Mouse (Mus musculus) right cerebral cortex, adult 18-20 months (tissue): ENCODE measurements around the gene Colgalt2.
A peak's percentile ranks its signal among the peaks of the same experiment; 100 is the strongest.

Experiments
- DNase-seq: peaks from one replicate; pipeline ENCODE4 v3.0.0; 2022; ENCODE audit warnings: mixed read lengths

Colgalt2 gene

GRCm38 (mm10) chr1:152496831-152497230, 97.2 kb downstream of the Colgalt2 start:
- no peak for DNase-seq

- DNase-seq = no peak
These were observed 98.0 kb downstream of the Colgalt2 start for GRCm38 (mm10) chr1:152497581-152497980.

- DNase-seq = no peak
These were observed 100.2 kb downstream of the Colgalt2 start for GRCm38 (mm10) chr1:152499802-152500201.

DNA sequence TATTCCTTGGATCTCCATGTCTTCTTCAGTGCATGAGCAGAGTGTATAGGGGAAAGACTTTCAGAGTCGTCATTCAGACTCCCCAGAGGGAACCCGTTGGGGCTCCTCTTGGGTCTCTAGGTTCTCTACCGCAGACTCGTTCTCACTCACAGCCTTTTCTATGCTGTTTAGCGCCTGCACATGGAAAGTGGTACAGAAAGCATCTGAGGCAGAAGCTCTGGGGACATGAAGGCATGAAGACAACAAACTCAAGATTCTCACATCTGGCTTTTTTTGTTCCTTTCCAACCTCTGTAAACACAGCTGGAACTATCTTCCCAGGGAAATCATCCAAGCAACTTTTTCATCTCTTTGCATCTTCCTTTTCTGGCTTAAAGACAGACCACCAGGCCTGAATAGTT, 106.5 kb downstream of the Colgalt2 start:
- no peak for DNase-seq

GRCm38 (mm10) chr1:152506726-152507125, 107.1 kb downstream of the Colgalt2 start:
- DNase-seq = no peak

- no peak for DNase-seq
These were observed 109.0 kb downstream of the Colgalt2 start for GRCm38 (mm10) chr1:152508481-152509220.

DNA sequence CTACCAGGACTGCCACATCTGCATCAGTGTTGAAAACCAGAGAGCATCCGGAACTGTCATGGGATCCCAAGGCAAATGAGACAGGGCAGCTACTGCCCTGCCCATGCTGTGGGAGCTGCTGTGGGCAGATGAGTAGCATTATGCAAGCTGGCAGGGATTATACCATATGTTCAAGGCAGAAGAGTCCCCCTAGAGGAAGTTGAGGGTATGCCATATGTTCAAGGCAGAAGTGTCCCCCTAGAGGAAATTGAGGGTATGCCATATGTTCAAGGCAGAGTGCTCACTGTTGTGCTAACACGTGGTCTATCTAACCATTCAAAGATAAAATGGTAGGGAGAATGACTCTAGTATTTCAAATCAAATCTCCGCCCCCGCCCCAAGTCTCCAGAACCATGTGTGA, 111.6 kb downstream of the Colgalt2 start:
- no peak for DNase-seq

- no peak for DNase-seq
These were observed 114.6 kb downstream of the Colgalt2 start for GRCm38 (mm10) chr1:152514256-152514655.

DNA sequence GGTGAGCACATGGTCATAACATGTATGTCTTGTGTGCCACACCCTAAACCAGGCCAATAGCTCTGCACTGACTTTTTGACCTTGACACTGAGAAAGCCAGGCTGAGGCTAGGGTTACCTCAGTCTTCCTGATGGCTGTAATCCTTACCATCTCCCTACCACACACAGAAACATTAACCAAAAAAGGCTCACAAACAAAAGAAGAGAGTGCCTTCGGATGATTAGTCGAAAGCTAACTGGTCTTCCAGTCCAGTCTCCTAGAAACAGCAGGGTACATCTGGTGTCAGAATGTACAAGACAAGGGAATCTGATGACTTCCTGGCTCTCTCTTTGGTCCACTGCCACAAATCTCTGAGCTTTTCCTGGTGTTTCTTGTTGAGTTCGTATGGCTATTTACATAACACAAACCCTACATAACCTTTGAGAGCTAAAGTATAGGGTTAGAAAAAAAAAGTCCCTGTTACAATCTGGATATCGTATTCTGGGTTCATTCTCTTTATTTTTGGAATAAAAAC, 117.5 kb downstream of the Colgalt2 start:
- no peak for DNase-seq

GRCm38 (mm10) chr1:152518971-152519370, 119.3 kb downstream of the Colgalt2 start:
- DNase-seq = no peak

GRCm38 (mm10) chr1:152520798-152521575, 121.4 kb downstream of the Colgalt2 start:
- peak; percentile 39 for DNase-seq

DNA sequence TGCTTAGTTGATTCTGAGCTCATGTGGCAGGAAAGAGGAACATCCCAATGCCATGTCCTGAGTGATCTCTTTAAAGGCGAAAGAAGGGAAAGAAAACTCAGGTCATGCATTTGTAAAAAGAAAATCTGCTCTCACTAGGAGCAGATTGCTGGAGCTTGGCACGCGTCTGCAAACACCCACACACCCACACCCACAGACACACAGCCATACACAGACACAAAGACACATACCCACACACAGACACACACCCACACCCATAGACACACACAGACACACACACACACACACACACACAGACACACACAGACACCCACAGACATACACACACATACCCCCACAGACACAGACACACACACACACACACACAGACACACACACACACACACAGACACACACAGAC, 122.6 kb downstream of the Colgalt2 start:
- DNase-seq = peak; percentile 77

- DNase-seq = no peak
These were observed 123.7 kb downstream of the Colgalt2 start for GRCm38 (mm10) chr1:152523292-152523691.

- peak; percentile 90 for DNase-seq
These were observed 124.7 kb downstream of the Colgalt2 start for GRCm38 (mm10) chr1:152524098-152524892.

DNA sequence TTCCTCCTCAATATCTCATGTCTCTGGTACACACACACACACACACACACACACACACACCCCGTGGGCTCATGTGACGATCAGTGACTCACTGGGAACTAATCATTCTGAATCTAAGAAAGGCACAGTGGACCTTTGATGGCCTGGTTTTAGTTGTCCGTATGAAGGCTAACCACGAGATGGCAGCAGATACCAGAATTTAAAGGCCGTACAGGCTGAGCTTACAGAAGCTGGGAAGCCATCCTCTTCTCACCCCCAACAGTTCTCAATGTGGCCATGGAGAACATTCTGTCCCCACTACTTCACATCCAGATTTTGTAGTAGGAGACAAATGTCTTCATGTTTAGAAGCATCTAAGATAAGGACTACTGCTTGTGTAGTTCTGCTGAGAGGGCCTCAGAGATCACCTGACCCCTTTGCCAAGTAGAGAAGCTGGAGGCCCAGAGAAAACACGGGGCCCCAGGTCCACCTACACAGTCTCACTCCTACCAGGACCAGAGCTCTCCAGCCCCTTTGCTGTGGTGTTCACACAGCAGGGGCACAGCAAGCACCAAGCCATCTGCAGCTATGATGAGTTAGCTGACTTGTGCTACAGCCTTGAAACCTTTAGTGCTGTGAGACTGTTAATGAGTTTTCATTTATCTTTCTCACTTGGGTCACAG, 125.5 kb downstream of the Colgalt2 start:
- peak; percentile 81 for DNase-seq

- no peak for DNase-seq
These were observed 126.5 kb downstream of the Colgalt2 start for GRCm38 (mm10) chr1:152526154-152526553.

DNA sequence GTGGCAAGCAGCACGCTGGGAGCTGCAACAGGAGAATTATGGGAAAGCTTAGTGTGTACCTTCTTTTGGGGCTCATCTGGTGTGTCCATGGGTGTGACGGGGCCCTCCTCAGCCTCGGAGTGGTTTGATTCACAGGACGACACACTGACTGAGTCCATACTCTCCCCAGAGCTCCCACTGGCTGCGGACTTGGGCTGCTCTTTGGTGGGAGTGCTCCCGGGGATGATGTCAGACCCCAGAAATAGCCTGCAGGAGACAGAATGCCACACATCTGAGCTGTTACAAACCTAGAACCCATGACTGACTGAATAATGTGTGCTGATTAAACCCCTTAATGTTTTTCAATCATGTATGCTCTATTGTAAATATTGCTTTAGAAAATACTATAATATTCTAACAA, 128.6 kb downstream of the Colgalt2 start:
- DNase-seq = no peak

DNA sequence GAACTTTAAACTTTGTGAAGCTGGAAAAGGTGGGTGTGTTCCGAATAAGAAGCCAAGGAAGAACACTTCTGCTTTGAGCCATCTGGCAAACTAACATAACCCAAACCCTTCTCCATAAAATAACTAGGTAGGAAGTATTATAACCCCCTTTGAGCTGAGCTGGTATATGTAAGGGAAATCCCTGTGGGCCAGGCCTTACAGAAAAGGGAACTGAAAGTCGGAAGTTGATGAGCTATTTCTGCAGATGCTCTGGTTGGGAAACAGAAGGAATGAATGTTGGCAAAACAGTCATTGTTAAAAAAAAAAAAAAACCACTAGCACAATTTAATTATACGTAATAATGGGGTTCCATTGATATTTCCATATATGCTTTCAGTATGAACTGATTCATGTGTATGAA, 129.1 kb downstream of the Colgalt2 start:
- DNase-seq = no peak

- DNase-seq = no peak
These were observed 131.9 kb downstream of the Colgalt2 start for GRCm38 (mm10) chr1:152531498-152531897.

- no peak for DNase-seq
These were observed 134.9 kb downstream of the Colgalt2 start for GRCm38 (mm10) chr1:152534531-152534930.

- peak; percentile 70 for DNase-seq
These were observed 136.9 kb downstream of the Colgalt2 start for GRCm38 (mm10) chr1:152536416-152537018.

- DNase-seq = no peak
These were observed 137.6 kb downstream of the Colgalt2 start for GRCm38 (mm10) chr1:152537186-152537585.
